Mouse (Mus musculus): Measurements from ENCODE around the gene Tmem204. TPM values are rescaled to one million over a fixed set of nuclear protein-coding genes. Genes with fewer than 3 reads are reported as not detected.
"Not testable (repeated sequence)": the region's sequence is repeated elsewhere in the genome, so short reads cannot be mapped to it uniquely, and the experiment has no call there.

Tmem204 gene
- not detected in 2 replicates for total RNA-seq (2014; fragmentation: Nextera tagmentation)
- not detected in 2 replicates for total RNA-seq (2017)

DNA sequence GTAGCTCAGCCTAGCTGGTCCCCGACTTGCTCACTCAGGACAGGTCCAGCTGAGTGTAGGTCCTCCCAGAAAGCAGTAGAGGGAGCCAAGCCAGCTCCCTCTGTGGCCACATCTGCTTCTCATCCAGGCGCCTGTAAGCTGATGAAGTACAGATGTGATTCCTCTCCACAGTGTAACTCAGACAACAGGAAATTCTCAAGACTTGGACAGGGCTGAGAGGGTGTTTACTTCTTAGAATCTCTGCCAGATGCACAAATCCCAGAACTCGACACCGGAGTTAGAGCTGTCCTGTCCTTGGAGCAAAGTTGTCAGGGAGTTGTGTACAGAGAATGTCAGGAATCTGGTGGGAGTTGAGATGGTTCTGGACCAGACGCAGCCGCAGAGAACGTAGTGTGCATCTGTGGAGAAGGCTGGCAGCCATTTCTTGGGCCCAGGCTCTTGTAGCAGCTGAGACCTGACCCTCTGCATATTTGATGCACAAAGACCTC, at the start of gene Tmem204:
Gene Tmem204, minus strand, starts transcription at position 148 of the 488 bp plus-strand sequence.
- ATAC-seq (replicated peaks; ENCODE audit: low FRiP score, low TSS enrichment, poor library complexity, severe bottlenecking): 0 out of 2 replicates have a peak, but pooled peaks have one; percentile 40

DNA sequence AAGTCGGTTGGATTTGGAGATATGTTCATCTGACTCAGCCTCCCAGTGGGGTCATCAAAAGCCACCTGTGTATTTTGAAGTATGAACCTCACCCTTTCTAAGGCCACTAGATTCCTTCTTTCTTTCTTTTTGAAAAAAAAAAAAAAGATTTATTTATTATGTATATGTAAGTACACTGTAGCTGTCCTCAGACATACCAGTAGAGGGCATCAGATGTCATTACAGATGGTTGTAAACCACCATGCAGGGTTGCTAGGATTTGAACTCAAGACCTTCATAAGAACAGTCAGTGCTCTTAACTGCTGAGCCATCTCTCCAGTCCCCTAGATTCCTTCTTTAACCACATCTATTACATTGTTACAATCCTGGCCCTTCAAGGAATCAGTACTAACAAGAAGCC, 46.7 kb upstream of the Tmem204 start:
- no peak for ATAC-seq (replicated peaks; ENCODE audit: low FRiP score, low TSS enrichment, poor library complexity, severe bottlenecking)

DNA sequence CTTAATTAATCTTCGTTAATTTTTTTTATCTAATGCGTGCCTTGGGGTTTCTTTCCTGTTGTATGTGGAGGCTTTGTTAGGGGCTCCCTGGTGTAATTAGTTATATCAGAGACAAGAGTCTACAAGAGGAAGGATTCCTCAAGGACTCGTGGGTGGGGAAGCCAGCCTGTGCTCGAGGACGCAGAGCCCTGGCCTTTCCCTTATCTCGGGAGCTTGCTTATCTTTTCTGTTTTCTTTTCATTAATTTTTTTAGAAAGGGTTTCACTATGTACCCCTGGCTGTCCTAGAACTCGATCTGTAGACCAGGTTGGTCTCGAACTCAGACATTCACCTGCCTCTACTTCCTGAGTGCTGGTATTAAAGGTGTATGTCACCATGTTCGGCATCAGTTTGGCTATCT, 44.3 kb upstream of the Tmem204 start:
- 0 out of 2 replicates have a peak, but pooled peaks have one; percentile 31 for ATAC-seq (replicated peaks; ENCODE audit: low FRiP score, low TSS enrichment, poor library complexity, severe bottlenecking)

DNA sequence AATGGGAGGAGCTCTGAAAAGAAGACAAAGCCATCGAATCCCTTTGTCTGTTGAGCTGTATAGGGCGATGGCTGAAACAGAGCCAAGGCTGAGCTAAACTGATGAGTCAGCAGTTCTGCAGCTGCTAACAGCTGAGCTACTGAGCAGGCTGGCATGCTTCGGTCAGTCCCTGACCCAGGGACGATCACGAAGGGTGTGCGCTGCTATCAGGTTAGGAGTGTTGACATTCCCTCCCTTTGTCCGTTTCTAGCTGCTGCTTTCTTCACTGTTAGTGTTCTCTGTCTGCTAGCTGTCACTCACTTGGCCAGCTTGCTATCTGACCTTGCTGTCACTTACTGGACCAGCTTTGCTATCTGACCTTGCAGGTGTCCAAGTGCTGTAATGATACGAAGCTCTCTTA, 43.7 kb upstream of the Tmem204 start:
- ATAC-seq (replicated peaks; ENCODE audit: low FRiP score, low TSS enrichment, poor library complexity, severe bottlenecking): peak; percentile 90

DNA sequence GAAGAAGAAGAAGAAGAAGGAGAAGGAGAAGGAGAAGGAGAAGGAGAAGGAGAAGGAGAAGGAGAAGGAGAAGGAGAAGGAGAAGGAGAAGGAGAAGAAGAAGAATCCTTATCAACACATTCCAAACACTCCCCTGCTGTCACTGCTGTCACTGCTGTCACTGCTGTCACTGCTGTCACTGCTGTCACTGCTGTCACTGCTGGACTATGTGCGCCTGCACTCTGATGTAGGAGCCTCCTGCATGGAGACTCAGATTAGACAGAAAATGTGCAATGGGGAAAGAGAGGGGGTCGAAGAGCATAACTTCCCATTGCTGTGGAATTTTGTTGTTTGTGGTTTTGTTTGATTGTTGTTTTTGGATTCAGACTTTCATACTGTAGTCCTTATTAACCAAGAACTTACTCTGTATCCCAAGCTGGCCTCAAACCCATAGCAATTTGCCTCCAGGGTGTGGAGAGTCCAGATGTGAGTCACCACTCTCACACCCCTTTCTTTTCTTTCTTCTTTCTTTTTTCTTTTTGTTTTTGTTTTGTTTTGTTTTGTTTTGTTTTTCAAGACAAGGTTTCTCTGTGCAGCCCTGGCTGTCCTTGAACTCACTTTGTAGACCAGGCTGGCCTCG, 42.2 kb upstream of the Tmem204 start:
- not testable (repeated sequence) for ATAC-seq (replicated peaks; ENCODE audit: low FRiP score, low TSS enrichment, poor library complexity, severe bottlenecking)

DNA sequence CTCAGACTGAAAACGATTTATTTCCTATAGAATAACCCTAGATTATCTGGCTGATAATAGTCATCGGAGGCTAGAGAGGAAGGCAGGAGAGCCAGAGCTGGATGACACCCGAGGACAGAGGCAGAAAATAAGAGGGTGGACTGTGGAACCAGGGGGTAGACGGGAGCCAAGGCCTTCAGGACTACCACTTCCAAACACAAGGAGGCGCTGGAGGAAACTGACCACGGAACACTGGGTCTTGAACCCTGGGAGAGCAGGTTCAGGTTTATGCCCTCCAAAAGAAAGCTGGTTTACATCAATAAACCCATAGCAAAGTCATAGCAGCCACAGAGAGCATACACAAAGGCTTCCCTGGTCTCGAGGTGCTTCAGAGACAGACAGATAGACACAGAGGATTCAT, 40.6 kb upstream of the Tmem204 start:
- ATAC-seq (replicated peaks; ENCODE audit: low FRiP score, low TSS enrichment, poor library complexity, severe bottlenecking): no peak

DNA sequence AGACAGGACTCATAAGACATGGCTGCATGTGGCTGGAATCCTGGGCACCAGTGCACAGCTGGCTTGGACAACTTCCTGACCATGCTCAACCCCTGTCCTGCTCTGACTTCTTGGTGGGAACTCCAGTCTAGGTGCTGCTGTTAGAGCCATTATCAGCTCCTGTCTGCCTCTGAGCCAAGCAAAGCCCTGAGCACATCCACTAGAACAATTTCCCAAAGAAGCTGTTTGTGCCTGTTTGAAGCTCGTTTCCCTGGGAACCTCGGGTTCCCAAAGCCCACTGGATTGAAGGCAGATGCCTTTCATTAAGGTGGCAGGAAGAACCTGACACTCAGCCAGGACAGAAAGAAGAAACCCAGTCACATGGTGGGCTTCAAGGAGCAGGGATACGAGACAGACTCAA, 37.0 kb upstream of the Tmem204 start, which contains the start of gene Ptx4:
Gene Ptx4, plus strand, starts transcription at position 355 of the 400 bp plus-strand sequence.
- no peak for ATAC-seq (replicated peaks; ENCODE audit: low FRiP score, low TSS enrichment, poor library complexity, severe bottlenecking)

DNA sequence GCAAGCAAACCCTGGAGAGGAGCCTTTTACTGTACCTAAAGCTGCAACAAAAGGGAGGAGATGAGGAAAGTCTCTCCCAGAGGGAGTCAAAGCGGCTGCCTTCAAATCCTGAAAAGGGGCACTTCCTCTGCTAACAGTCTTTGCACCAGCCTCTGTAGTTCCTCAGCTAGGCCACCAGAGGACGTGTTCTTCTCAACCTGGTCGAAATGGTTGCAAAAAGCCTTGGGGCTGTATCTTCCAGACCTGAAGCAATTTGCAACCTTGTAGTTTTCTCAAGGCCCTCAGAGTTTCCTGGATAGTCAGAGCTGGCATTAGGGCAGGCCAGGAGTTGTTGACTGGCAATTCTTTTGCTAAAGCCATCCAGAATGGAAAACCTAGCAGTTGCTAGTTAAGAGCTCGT, 33.9 kb upstream of the Tmem204 start:
- no peak for ATAC-seq (replicated peaks; ENCODE audit: low FRiP score, low TSS enrichment, poor library complexity, severe bottlenecking)

DNA sequence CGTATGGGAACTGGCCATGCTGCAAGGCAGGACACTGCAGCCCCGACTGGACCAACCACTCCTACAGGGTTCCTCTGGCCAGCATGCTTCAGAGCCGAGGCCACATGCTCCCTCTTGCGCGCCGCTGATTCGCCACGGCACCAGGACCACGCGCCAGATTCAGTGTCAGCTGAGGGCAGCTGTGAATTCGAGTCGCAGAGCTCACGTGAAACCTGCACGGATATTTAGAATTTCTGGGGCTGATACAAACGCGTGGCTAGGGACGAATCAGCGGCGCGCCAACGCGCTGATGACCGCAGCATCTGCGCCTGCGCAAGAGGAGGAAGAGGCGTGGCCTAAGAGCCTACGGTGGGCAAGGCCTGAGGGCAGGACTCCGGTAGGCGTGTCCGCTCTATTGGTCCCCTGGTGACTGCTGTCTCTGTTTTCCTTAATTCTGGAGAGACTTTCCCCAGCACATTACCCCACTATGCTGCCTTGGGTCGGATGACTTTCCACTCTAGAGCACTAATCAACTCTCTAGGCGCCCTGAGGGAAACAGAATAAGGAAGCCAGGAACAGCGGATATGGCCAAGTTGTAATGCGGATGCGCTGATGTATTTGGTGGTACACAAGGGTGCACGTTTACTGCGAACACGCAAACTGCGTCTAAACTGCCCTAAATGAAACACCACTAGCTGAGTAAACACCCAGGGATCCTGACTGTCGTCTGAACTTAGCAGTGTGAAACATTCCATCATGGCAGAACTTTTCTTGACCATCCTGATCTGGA, 32.5 kb upstream of the Tmem204 start, which contains the start of gene Telo2:
Gene Telo2, minus strand, starts transcription at position 304 of the 769 bp plus-strand sequence.
- ATAC-seq (replicated peaks; ENCODE audit: low FRiP score, low TSS enrichment, poor library complexity, severe bottlenecking): peak; percentile 83

DNA sequence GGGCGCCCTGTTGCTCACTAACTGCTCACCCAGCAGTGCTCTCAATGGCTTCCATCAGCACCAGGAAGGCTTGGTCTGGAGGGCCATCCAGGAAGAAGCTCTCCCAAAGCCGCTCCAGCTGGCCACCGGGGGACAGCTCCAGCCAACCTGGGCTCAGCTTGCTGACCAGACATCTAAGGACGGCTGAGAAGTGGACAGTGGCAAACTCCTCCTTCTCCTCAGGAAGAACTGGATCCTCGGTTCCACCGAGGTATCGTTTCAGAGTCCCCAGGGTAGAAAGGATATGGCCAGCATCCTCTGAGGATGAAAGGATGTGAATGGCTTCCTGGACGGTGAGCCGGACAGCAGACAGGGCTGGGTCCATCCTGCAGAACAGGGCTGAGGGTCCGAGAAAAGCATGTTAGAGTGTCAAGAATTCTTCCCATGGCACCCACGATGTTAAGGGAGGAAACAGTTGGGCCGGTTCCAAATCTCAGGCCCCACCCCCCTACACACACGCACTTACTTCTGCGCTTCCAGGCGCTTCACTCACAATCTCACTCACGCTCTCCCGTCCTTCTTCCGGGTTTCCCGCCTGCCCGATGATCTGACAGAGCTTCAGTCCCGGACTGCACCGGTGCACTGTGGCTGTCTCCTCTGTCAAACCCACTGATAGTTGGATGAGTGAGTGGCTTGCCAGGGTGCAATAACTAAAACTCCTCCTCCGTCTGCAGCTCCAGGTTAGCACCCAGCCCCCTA, 31.7 kb upstream of the Tmem204 start:
- peak; percentile 56 for ATAC-seq (replicated peaks; ENCODE audit: low FRiP score, low TSS enrichment, poor library complexity, severe bottlenecking)

DNA sequence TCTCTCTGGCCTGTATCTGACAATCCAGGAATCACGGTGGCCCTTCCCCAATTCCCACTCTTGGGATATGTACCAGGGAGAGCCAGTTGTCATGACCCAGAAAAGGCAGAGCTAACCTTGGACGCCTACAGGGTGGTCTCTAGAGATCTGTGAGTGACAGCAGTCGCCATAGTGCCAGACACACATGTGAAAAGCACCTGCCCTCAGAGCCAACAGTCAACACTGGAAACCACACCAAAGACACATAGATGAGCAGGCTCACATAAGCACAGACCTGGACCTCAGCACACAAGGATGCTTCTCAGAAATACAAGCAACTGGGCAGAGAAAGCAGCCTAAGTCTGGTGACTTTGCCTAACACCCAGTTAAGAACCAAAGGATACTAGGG, 29.0 kb upstream of the Tmem204 start:
- ATAC-seq (replicated peaks; ENCODE audit: low FRiP score, low TSS enrichment, poor library complexity, severe bottlenecking): no peak

DNA sequence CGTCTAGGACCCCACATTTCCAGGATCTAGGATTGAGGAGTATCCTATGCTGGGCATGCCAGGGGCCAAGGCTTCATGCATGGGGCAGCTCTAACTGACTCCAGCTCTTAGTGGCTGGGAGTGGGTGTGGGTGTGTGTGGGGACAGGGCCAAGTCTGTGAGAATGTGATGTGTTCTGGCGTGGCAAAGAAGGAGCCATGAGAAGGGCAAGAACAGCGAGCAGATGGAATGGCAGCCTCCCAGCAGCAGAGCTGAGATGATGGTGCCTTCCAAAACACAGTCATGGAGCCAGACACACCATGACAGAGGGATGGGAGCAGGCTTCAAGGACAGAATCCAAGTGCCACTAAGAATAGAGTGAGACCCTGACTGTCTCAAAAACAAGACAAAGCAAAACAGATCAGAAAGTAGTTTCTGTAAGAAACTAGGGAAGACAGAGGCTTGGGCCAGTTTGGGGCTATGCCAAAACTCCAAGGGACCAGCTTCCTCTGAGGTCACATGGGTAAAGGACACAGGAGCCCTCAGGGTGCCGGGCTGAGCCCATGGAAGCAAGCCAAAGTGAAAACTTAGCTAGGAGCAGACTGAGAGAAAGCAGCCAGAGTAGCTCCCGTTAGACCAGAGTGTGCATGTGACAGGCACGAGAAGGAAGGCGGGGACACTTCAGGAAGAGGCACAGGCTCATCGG, 28.5 kb upstream of the Tmem204 start:
- no peak for ATAC-seq (replicated peaks; ENCODE audit: low FRiP score, low TSS enrichment, poor library complexity, severe bottlenecking)

DNA sequence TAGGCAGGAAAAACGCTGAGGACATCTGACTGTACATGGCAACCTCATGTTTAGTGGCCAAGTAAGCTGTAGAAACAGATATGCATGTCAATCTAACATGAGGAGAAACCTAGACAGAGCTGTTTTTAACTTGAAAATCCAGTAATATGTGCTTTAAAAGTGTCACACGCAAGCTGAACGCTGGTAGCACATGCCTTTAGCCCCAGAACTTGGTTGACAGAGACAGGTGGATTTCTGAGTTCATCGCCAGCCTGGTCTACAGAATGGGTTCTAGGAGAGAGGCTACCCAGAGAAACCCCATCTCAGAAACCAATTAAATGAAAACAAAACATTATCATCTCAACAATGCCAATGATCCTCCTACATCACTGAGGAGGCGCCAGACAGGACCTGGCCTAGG, 27.8 kb upstream of the Tmem204 start:
- ATAC-seq (replicated peaks; ENCODE audit: low FRiP score, low TSS enrichment, poor library complexity, severe bottlenecking): no peak

DNA sequence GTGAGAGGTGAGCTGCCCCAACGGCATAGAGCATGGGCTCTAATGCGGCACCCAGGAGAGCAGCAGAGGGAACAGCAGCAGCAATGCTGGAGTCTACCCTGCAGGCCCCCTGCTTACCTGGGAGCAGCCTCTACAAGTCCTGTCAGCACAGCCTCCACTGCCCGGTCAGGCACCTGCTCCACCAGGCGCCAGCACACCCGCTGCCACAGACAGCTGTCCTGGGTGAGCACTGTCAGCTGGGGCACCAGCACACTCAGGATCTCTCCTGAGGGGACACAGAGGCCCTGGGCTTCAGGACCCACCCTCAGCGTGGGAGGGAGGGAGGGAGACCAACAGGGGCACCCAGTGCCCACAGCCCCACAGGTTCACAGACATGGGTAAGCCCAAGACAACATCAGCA, 27.2 kb upstream of the Tmem204 start:
- ATAC-seq (replicated peaks; ENCODE audit: low FRiP score, low TSS enrichment, poor library complexity, severe bottlenecking): no peak

DNA sequence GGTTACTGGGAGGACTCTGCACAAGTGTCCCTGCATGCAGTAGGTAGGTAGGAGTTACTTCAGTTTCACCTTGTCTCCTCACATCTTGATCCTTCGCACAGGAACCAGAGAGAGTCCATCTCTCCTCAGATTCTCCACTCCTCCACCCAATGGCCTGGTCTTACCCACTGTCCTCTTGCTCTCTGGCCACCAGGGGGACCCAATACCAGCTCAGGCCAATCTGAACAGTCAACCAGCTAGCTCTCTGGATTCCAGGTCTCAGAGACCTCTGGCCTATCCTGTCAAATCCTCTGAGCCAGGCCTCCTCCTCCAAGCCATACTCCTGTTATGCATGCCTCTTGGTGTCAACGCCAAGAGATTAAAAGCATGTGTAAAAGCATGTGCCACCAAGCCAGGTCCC, 26.2 kb upstream of the Tmem204 start:
- ATAC-seq (replicated peaks; ENCODE audit: low FRiP score, low TSS enrichment, poor library complexity, severe bottlenecking): peak; percentile 60

DNA sequence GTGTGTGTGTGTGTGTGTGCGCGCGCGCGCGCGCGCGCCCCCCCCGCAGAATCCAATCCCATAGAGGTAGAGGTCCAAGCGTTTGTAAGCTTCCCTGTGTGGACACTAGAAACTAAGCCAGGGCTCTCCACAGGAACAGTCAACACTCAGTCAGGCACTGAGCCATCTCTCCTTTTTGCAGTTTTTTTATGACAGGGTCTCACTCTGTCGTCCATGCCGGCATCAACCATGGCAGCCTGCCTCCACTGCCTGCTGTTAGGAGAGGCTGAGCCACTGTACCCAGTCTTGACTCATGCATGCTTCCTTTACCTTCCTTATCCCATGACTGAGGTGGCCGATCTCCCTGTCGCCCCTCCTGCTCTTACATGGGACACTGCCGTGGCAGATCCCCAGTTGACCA, 24.4 kb upstream of the Tmem204 start:
- ATAC-seq (replicated peaks; ENCODE audit: low FRiP score, low TSS enrichment, poor library complexity, severe bottlenecking): no peak

DNA sequence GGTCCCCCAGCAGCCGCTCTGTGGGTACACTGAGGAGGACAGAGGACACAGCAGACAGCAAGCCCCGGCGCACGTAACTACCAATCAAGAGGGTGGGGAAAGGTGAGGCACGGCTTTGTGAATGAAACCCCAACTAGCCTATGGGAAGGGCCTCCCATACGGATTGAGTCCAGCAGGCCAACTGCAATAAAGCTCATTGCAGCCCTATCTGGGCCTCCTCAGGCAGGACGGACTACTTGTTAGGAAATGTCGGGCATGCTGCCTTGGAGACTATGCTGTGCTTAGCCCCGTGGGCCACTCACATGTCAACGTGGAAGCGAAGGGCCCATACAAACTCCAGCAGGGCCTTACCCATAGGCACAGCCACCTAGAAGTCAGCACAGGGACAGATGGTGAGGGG, 17.9 kb upstream of the Tmem204 start:
- no peak for ATAC-seq (replicated peaks; ENCODE audit: low FRiP score, low TSS enrichment, poor library complexity, severe bottlenecking)

DNA sequence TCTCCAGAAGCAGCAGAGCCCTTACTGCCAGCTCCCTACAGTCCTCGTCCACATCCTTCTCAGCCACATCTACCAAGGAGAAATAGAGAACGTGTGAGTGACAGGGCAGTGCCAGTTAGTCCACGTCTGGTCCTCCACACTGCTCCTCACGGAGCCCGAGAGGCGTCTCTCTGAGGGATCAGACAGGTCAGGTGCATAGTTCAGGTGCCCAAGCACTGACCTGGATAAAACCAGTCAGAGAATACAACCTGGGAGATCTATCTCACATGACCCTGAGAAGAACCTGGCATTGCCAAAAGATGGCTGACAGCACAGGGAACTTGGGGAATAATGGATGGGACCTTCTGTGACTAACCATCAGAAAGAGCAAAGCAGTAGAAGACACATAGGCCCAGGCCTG, 16.7 kb upstream of the Tmem204 start:
- no peak for ATAC-seq (replicated peaks; ENCODE audit: low FRiP score, low TSS enrichment, poor library complexity, severe bottlenecking)

DNA sequence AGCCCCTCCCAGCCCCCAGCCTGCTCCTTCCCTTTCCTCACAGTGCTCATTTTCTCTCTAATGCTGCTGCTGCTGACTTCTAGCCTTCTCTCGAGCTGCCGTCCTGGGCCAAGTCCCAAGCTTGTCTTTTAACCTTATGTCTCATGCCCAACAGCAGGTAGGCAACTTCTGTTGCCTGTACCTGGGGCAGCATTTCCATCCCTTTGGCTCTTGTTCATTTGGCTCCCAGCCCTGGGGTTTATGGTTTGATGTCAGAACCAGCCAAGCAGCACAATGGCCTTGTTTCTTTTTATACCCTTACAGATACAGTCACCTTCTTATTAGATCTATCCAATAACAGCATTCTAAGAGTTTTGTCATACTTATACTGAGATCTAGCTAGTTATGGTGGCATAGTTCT, 12.8 kb upstream of the Tmem204 start:
- no peak for ATAC-seq (replicated peaks; ENCODE audit: low FRiP score, low TSS enrichment, poor library complexity, severe bottlenecking)

DNA sequence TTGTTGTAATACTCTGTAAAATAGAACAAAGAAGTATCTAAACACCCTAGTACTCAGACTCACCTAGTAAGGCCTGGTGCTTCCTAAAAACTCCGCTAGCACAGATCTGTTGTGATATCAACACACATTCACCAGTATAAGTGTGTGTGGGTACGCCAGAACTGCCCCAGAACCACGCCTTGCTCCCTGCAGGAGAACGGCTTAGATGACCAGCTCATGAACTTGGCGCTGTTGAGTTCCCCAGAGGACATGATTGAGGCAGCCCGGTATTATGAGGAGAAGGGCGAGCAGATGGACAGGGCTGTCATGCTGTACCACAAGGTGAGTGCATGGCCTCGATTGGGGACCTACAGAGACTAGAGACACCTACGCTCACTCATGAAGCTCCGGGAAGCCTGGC, 7.1 kb upstream of the Tmem204 start:
- no peak for ATAC-seq (replicated peaks; ENCODE audit: low FRiP score, low TSS enrichment, poor library complexity, severe bottlenecking)

All from megakaryocyte-erythroid progenitor cell, adult 5-6 weeks (primary cell).